Mouse (Mus musculus) embryo, embryonic 11.5 days (tissue): ENCODE data around the gene Aarsd1.
"Not testable (repeated sequence)": the region's sequence is repeated elsewhere in the genome, so short reads cannot be mapped to it uniquely, and the experiment has no call there.

Source experiments
- DNase-seq: peaks from one replicate; pipeline ENCODE4 v3.0.0-alpha.2; 2012; ENCODE audit warnings: low read depth, low spot score

Gene Aarsd1

DNA sequence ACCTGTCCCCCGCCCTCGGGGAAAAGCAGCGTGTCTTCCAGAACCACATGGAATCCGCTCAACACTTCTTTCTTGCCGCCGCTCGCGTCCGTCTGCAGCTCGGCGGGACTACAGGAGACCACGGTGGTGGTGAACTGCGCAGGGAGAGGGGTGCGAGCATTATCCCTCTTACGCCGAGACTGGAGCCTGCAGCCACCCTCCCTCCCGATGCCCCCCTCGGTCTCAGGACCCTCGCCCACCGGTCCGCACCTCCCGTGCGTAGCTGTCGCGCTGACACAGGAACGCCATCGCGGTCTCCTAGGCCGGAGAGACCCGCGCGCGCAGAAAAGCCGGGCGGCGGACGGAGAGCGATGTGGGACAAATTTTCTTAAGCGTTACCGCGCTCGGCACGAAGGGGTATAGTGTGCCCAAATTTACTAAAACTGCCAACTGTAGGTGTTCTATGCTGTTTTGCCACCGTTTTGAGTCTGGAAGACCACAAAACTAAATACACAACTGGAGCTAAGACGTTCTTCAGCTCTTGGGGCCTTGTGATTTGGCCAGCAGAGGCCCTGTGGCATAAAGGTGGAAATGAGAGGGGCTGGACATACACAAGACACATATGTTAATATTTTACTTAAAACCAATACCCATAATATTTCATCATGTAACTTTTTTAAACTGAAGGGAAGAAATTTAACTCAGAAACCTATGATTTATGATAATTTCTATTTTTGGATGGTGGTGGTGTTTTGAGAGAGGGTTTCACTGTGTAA lies at the start of gene Aarsd1:
Gene Aarsd1 (minus strand): TSS at position 515 of the 755 bp plus-strand sequence.
- DNase-seq, result peak; percentile 76

DNA sequence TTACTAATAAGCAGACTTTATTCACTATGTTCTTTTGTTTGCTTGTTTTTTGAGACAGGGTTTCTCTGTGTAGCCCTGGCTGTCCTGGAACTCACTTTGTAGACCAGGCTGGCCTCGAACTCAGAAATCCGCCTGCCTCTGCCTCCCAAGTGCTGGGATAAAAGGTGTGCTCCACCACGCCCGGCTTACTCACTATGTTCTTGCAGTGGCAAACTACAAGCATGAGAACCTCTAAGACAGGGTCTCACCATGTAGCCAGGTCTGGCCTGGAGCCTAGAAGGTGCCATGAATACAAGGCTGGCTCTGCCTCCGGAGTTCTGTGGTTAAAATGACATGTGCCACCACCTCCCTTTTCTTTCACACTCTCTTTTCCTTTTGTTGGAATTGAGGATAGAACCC lies 49.1 kb upstream of the Aarsd1 start:
- DNase-seq, result not testable (repeated sequence)

DNA sequence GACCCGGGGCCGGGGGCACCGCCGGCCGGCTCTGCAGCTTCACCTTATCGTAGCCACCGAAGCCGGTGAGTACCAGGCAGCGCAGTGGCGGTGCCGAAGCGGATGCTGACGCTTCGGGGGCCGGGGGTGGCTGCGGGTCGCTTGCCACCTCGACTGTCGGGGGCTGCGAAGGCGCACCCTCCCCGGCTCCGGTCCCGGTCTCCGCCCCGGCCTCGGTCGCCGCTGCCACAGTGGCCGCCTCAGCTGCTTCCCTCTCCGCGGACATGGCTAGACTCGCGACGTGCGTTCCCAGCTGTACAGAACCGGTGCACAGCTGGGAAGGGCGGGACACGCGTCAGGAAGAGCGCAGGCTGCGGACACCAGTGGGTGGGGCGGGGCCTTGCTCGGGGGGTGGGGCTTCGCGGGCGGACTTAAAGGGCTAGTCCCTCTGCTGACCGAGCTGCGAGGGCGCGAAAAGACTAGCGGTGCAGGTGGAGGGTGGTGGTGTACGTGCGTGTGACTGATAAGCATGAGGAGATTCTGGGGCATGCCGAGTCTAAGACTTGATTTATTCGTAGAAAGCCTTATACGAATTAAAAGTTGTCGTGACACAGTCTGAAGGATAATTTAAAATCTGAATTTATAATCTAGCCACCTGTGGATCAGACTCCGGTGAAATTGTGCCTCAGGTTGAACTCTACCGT lies 48.6 kb upstream of the Aarsd1 start, which contains the start of gene Vat1:
Gene Vat1 (minus strand): TSS at position 362 of the 683 bp plus-strand sequence.
- no peak for DNase-seq

DNA sequence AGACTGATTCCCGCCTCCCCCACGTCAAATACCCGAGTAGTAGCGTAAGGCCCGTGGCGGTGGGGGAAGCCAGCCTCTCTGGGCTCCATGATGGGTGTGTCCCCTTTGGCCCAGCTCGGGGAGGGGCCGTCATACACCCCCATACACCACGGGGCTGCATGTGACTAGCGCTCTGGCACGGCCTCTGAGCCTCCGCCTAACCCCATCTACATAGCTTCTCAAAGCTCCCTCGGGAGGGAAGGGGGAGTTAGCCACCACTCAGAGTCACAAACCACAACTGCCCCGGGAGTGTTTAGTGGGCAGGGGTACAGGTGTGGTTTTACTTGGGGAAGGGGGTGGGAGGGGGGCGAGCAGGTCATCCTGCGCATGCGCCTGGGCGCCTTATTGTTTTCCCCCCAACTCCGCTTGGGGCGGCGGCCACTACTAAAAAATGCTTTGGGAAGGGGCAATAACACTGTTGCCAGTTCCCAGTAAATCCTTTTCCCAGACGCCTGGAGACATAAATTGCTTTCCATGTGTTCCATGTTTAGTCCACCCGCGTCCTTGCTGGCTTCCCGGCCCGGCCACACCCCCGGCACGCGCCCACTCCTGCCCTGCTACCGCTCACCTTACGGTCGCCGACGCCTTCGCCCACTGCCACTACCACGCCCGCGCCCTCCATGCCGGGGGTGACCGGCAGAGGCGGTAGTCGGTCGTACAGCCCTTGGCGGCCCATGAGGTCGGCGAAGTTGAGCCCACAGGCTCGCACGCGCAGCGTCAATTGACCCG lies 47.9 kb upstream of the Aarsd1 start:
- no peak for DNase-seq

DNA sequence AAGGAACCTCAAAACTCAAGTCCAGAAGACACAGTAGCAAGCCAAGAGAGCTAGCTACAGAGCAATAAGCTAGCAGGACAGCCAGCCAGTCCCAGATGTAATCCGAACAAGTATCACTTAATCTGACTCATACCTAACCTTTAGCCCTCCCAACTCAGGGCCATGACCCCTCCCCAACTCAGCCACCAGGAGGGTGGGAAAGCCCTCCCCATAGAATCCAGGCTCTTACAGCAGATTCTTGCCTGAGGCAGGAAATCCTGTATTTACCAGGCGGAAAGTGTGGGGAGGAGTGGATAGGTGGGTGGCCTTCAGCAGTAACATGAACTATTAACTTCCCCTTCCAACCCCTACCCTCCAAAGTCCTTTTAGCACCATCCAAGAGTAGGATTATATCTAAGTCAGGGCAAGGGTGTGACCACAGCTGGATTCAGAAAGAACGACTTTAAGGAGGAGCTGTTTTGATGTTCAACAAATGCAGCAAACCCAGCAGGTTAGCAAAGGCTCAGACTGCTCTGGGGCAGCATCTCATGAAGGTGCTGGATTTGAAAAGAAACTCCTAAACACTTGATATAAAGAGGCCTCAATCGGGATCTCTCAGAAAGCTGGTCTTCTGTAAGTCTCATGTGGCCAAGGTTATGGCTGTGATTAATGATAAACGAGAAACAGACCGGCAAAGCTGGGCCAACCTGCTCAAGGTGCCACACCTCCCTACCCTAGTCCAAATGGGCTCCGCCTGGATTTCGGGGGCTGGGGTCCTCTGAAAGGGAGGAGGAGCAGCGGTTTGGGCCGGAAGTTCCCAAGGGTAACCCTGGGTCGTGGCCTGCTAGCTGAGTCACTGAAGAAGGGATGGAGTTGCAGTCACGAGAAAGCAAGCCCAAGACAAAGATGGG lies 47.0 kb upstream of the Aarsd1 start, which contains the start of gene Rnd2:
Gene Rnd2 (plus strand): TSS at position 789 of the 890 bp plus-strand sequence.
- DNase-seq, result no peak

DNA sequence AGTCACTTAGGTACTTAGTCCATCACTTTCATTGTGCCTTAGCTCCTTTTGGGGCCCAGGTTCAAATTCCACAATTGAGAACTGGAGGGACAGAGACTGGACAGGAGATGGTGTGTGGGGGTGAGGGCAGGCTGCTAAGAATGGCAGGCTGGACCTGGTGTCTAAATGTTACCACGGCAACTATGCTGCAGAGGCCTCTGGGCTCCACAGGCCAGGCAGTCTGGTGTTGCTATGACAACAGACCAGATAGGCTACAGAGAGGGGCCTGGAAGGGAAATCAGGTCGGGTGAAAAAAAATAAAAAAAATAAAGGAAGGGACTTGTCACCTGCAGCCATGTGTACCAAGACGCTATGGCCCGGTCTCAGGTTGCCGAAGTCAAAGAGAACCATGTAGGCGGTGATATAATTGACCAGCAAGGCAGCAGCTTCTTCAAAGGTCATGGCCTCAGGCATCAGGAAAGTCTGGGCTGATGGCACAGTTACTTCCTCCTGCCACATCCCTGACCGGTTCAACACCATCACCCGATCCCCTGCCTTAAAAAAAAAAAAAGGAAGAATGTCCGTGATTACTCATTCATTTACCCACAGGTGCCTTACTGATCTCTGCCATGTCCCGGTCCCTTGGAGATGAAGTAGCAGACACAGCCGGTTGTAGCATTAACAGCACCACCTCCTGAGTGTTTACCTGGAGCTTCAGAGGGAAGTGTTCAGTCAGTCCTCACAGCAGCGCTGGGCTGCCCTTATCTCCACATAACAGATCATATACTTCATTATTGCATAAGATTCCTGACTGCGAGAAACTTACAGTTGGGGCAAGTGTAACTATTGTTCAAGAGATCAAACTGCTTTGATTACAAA lies 45.4 kb upstream of the Aarsd1 start:
- DNase-seq, result no peak

DNA sequence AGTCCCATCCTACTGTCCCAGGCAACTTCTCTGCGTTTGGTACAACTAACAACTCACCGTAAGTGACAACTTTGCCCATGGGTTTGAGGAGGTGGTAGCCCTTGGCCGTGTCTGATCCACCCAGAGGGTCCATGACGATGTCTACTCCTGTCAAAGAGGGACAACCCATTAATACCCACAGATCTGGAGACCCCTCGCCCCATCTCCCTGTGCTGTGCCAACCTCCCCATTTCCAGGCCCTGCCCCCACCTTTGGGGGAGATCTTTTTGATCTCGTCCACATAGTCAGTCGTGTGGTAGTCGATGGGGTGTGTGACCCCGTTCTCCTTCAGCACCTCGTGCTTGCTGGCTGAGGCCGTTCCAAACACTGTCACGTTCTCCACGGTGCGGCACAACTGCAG lies 44.7 kb upstream of the Aarsd1 start:
- no peak for DNase-seq

DNA sequence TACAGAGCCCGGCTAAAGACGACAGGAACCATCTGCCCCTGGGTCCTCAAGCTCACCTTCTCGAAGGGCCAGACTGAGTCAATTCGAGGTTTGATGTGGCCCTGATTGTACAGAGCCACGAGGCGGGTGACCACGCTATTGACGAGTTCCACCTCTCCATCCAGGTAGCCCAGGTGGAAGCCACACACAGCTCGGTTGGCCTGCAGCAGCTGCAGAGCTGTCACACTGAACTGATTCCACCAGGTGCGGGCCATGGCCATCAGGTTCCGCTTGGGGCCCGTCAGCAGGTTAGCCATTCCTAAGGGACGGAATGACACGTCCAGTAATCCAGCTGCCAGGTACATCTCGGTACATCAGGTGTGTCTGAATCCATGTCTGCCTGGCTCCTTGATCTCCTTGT lies 42.9 kb upstream of the Aarsd1 start:
- no peak for DNase-seq

DNA sequence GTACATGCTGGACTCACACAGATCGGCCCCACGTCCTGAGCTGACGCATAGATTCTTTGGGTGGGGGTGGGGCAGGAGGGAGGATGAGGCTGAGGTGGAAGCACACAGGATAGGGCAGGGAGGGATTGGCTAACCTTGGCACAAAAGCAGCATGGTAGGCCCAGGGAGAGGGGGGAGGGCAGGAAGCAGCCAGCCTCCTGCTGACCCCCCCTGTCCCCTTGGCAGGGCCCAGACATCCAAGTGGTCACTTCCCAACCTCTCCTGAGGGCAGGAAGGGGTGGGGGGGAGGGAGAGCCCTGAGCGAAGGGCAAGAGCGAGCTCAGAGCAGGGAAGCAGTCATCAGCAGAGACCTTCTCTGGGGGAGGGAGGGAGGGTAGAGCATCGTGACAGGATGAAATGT lies 42.3 kb upstream of the Aarsd1 start:
- no peak for DNase-seq

DNA sequence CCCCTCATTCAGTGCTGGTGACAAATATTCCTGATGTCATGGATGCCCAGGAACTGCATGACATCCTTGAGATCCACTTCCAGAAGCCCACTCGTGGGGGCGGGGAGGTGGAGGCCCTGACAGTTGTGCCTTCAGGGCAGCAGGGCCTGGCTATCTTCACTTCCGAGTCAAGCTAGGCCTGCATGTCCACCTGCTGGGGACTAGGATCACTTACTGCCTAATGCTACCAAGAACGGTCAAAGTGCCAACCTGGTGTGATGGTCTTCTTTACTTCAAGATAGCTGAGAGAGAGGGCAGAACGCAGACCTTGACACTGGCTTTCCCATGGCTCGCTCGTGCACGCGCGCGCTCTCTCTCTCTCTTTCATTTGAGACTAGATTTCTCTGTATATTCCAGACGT lies 40.8 kb upstream of the Aarsd1 start:
- DNase-seq, result no peak

DNA sequence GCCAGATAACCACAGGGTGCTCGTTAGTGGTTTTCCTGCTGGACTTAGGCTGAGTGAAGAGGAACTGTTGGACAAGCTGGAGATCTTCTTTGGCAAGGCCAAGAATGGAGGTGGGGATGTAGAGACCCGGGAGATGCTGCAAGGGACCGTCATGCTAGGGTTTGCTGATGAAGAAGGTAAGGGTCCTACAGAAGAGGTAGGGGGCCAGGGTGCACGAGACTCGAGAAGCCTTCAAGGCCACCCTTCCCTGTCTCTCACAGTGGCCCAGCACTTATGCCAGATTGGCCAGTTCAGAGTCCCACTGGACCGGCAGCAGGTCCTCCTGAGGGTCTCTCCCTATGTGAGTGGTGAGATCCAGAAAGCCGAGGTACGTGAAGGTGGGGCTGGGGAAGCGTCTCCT lies 40.2 kb upstream of the Aarsd1 start:
- DNase-seq, result no peak

DNA sequence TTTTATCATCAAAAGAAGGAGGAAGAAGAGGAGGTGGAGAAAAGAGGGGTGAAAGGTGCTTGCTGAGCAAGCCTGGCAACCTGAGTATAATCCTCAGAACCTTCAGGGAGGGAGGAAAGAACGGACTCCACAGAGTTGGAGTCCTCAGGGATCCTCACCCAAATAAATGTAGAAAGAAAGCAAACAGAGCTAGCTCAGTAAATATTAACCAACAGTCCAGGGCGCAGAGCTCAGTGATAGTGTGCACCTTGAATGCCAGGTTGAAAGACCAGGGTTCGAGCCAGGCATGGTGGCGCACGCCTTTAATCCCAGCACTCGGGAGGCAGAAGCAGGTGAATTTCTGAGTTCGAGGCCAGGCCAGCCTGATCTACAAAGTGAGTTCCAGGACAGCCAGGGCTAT lies 38.2 kb upstream of the Aarsd1 start:
- no peak for DNase-seq

DNA sequence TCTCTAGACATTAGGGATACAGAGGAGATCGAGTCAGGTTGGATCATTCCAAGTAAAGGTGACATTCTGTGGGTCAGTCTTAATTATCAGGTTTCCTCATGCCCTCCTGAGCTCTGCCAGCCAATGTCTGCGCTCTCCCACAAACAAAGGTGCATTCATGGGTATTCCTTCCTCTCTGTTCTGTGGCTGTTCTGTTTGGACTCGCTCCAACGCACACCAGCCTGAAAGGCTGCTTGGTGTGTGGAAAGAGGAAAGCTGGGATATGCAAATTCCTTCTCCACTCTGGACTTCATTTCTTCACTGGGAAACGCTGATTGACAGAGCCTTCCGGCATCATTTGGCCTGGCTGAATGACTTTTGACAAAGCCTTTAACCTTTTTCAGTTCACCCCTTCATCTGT lies 37.3 kb upstream of the Aarsd1 start:
- no peak for DNase-seq

DNA sequence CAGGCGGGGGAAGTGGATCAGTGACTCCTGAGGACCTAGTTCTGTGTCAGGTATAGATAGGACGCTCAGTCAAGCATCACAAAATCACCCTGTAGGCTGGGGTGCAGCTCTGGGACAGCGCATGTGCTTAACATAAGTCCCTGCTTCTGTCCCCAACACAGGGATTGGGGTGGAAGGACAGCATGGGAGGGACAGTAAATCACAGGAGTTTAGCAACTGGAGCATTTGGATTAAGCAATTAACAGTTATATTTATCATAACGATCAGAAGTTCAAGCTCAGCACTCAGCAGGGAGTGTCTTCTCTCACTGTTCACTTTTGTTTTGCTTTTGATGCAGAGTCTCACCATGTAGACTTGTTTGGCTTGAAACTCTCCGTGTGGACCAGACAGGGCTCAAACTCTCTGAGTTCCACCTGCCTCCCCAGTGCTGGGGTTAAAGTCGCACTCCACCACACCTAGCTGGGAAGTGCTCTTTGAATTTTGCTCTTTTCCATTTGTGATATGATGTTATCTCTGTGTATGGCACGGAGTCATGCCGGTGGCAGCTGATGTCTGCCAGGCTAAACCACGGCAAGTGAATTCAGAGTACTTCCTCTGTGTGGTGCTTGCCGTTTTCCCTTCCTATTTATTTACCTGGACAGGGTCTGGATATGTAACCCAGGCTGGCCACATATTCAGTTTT lies 34.8 kb upstream of the Aarsd1 start:
- no peak for DNase-seq

DNA sequence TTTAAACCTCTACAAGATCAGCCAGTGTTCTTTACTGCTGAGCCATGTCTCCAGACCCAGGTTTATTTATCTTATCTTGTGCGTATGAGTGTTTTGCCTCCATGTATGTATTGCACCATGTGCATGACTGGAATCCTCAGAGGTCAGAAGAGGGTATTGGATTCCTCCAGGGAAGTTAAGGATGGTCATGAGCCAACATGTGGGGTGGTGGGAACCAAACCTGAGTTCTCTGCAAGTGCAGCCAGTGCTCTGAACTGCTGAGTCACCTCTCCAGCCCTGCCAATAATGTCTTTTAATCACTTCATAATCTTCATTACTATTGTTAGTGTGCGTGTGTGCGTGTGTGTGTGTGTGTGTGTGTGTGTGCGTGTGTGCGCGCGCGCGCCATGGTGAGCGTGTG lies 34.1 kb upstream of the Aarsd1 start:
- no peak for DNase-seq

DNA sequence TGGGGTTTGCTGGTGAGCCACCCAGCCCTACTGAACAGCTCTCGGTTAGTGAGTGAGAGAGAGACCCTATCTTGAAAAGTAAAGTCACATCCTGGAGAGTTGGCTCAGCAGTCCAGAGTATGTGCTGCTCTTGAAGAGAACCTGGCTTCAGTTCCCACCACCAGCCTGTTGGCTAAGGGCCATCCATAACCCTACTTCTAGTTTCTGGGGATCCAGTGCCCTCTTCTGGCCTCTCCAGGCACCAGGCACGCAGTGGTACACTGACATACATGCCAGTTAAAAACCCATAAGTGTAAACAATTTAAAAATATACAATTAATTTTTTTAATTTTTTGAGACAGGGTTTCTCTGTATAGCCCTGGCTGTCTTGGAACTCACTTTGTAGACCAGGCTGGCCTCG lies 33.0 kb upstream of the Aarsd1 start:
- no peak for DNase-seq

DNA sequence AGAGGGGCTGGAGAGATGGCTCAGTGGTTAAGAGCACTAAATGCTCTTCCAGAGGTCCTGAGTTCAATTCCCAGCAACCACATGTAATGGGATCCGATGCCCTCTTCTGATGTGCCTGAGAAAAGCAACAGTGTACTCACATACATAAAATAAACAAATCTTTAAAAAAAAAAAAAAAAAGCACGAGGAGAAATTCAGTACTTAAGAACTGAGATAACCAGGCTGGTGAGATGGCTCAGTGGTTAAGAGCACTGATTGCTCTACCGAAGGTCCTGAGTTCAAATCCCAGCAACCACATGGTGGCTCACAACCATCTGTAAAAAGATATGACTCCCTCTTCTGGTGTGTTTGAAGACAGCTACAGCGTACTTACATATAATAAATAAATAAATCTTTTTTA lies 32.2 kb upstream of the Aarsd1 start:
- DNase-seq, result not testable (repeated sequence)

DNA sequence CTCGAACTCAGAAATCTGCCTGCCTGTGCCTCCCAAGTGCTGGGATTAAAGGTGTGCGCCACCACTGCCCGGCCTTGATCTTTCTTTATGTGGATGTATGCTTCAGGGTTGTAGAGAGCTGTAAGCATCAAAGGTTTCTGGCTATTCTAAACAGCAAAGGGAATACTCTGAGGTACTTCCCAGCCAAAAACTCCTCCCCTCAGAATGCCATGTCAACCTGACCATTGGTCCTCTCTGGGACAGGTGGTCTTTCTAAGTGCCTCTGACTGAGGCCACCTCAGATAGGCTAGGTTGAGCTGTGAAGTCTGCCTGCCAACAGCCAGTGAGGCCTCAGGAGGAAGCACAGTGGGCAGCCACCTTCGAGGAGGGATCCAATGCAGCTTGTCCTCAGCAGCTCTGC lies 31.5 kb upstream of the Aarsd1 start:
- no peak for DNase-seq

DNA sequence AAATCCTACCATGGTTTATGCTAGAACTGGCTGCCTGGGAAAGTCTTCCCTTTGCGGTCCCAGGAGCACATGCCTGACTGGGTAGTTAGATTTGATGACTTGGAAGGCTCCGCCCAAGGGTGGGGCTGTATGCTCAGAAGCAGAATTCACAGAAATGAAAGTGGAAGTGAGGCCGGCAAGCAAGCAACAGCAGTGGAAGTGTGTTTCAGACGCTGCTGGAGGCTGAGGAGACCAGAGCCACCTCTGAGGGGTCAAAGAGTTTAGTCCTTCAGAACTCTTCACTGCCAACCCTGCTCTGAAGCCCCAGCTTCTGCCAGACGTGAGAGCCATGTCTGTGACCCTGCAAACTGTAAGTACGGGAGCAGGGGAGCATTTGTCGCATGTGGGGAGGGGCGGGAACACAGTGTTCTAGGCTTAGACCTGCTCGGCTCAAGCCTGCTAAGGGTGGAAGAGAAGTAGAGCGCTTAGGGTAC lies 30.9 kb upstream of the Aarsd1 start, which contains the start of gene Ifi35:
Gene Ifi35 (plus strand): TSS at position 134 of the 473 bp plus-strand sequence.
- no peak for DNase-seq

DNA sequence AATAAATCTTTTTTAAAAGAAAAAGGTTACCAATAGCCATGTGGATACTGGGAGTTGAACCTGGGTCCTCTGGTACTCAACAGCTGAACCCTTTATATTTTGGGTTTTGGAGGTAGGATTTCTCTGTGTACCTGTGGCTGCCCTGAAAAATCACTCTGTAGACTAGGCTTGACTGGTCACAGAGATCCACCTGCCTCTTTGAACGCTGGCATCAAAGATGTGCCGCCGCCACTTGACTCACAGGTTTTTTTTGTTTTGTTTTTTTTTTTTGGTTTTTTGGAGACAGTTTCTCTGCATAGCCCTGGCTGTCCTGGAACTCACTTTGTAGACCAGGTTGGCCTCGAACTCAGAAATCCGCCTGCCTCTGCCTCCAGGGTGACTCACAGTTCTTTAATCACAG lies 30.4 kb upstream of the Aarsd1 start:
- DNase-seq, result no peak
